Mouse (Mus musculus): ENCODE data around the gene Cxcl17.

The Cxcl17 gene

GRCm38 (mm10) chr7:25392851-25393250 is 19.8 kb downstream of the Cxcl17 start:
- in situ Hi-C loops (cut with MboI, MseI): no loop called here

GRCm38 (mm10) chr7:25391856-25392453 is 20.7 kb downstream of the Cxcl17 start:
- in situ Hi-C loops (cut with MboI, MseI): no loop called here

GRCm38 (mm10) chr7:25390986-25391385 is 21.7 kb downstream of the Cxcl17 start:
- in situ Hi-C loops (cut with MboI, MseI): no loop called here

GRCm38 (mm10) chr7:25390054-25390770 is 22.5 kb downstream of the Cxcl17 start:
- in situ Hi-C loops (cut with MboI, MseI): no loop called here

- in situ Hi-C loops (cut with MboI, MseI): no loop called here
Measured at GRCm38 (mm10) chr7:25388916-25389315, 23.8 kb downstream of the Cxcl17 start.

- in situ Hi-C loops (cut with MboI, MseI): no loop called here
Measured at GRCm38 (mm10) chr7:25387811-25388440, 24.8 kb downstream of the Cxcl17 start.

- in situ Hi-C loops (cut with MboI, MseI): no loop called here
Measured at GRCm38 (mm10) chr7:25385850-25386555, 26.7 kb downstream of the Cxcl17 start.

GRCm38 (mm10) chr7:25385259-25385658 is 27.4 kb downstream of the Cxcl17 start:
- in situ Hi-C loops (cut with MboI, MseI): no loop called here

- in situ Hi-C loops (cut with MboI, MseI): no loop called here
Measured at GRCm38 (mm10) chr7:25384818-25385217, 27.9 kb downstream of the Cxcl17 start.

GRCm38 (mm10) chr7:25384318-25384717 is 28.4 kb downstream of the Cxcl17 start:
- in situ Hi-C loops (cut with MboI, MseI): no loop called here

GRCm38 (mm10) chr7:25383891-25384290 is 28.8 kb downstream of the Cxcl17 start:
- in situ Hi-C loops (cut with MboI, MseI): no loop called here

GRCm38 (mm10) chr7:25383385-25383784 is 29.3 kb downstream of the Cxcl17 start:
- in situ Hi-C loops (cut with MboI, MseI): no loop called here

GRCm38 (mm10) chr7:25382541-25382940 is 30.1 kb downstream of the Cxcl17 start:
- in situ Hi-C loops (cut with MboI, MseI): no loop called here

- in situ Hi-C loops (cut with MboI, MseI): no loop called here
Measured at GRCm38 (mm10) chr7:25381284-25381680, 31.4 kb downstream of the Cxcl17 start.

GRCm38 (mm10) chr7:25380392-25381283 is 32.0 kb downstream of the Cxcl17 start:
- in situ Hi-C loops (cut with MboI, MseI): no loop called here

- in situ Hi-C loops (cut with MboI, MseI): no loop called here
Measured at GRCm38 (mm10) chr7:25379551-25380351, 32.9 kb downstream of the Cxcl17 start.

- in situ Hi-C loops (cut with MboI, MseI): no loop called here
Measured at GRCm38 (mm10) chr7:25378181-25379100, 34.2 kb downstream of the Cxcl17 start.

- in situ Hi-C loops (cut with MboI, MseI): no loop called here
Measured at GRCm38 (mm10) chr7:25377100-25377700, 35.5 kb downstream of the Cxcl17 start.

- in situ Hi-C loops (cut with MboI, MseI): no loop called here
Measured at GRCm38 (mm10) chr7:25376556-25376955, 36.1 kb downstream of the Cxcl17 start.
